Mouse (Mus musculus) forebrain, embryonic 15.5 days (tissue): ENCODE measurements around the gene Ift43. TPM values are rescaled to one million over a fixed set of nuclear protein-coding genes. Genes with fewer than 3 reads are reported as not detected.

Experiments
- ATAC-seq: fragments of 200-750 bp; cut with Nextera tagmentation; replicated peaks from 2 replicates; pipeline ENCODE4 v1.8.0; 2017; ENCODE audit warnings: mild to moderate bottlenecking, moderate TSS enrichment, moderate library complexity
- H3K27ac ChIP-seq: fragments of 300-500 bp; sonication (generic); replicated peaks from 2 replicates; pipeline ENCODE4 v1.5.1; 2015; ENCODE audit warnings: mild to moderate bottlenecking, inconsistent platforms
- H3K27me3 ChIP-seq: fragments of 300-500 bp; sonication (generic); 2 replicates; pipeline ENCODE4 v1.6.1; 2015; ENCODE audit warnings: inconsistent platforms
- H3K36me3 ChIP-seq: fragments of 300-500 bp; sonication (generic); 2 replicates; pipeline ENCODE4 v1.6.1; 2015; ENCODE audit warnings: mild to moderate bottlenecking, inconsistent platforms
- H3K4me1 ChIP-seq: fragments of 300-500 bp; sonication (generic); 2 replicates; pipeline ENCODE4 v1.6.1; 2015; ENCODE audit warnings: inconsistent platforms
- H3K4me2 ChIP-seq: fragments of 300-500 bp; sonication (generic); replicated peaks from 2 replicates; pipeline ENCODE4 v1.6.1; 2015; ENCODE audit warnings: mild to moderate bottlenecking, inconsistent platforms
- H3K4me3 ChIP-seq: fragments of 300-500 bp; sonication (generic); 2 replicates; pipeline ENCODE4 v1.5.1; 2015; ENCODE audit warnings: mild to moderate bottlenecking, inconsistent platforms
- H3K9ac ChIP-seq: fragments of 300-500 bp; sonication (generic); replicated peaks from 2 replicates; pipeline ENCODE4 v1.6.1; 2015; ENCODE audit warnings: mild to moderate bottlenecking, inconsistent platforms
- H3K9me3 ChIP-seq: fragments of 300-500 bp; sonication (generic); 2 replicates; pipeline ENCODE4 v1.6.1; 2016; ENCODE audit warnings: inconsistent platforms
- WGBS: fragments of 180-500 bp; shearing (Covaris S2); methylation state at CpG from one replicate; pipeline ENCODE4 v1.1.7; 2015; ENCODE audit warnings: mixed read lengths; 5-methylcytosine and 5-hydroxymethylcytosine counted together
- polyA plus RNA-seq: library from polyadenylated mRNA; unstranded; fragments of >200 nt; fragmentation: Nextera tagmentation; extraction: Ambion mirVana; gene quantifications from 2 replicates; pipeline ENCODE4 v1.2.1, GENCODE M21; 2015

Ift43 gene
- polyA plus RNA-seq, 1 experiment from 2014 or later, result 74.6 TPM

- H3K27ac ChIP-seq, result no peak overlapping the region
- H3K36me3 ChIP-seq, result no peaks in the 10 kb centered on the region
- H3K9ac ChIP-seq, result no peak overlapping the region
- no peak overlapping the region for H3K4me2 ChIP-seq
- H3K27me3 ChIP-seq, result no peaks in the 10 kb centered on the region
- no peak overlapping the region for H3K4me3 ChIP-seq
- no peak for ATAC-seq
- H3K9me3 ChIP-seq, result no peaks in the 10 kb centered on the region
- 79% methylated on average over 11 of the region's 11 CpGs for WGBS
- H3K4me1 ChIP-seq, result peaks cover 16% of the 10 kb centered on the region
Observed at GRCm38 (mm10) chr12:86104297-86104696, 22.0 kb downstream of the Ift43 start.

- no peaks in the 10 kb centered on the region for H3K36me3 ChIP-seq
- H3K27me3 ChIP-seq, result no peaks in the 10 kb centered on the region
- no peak overlapping the region for H3K4me2 ChIP-seq
- no peaks in the 10 kb centered on the region for H3K9me3 ChIP-seq
- H3K4me1 ChIP-seq, result peaks cover 16% of the 10 kb centered on the region
- ATAC-seq, result no peak
- no peak overlapping the region for H3K9ac ChIP-seq
- H3K4me3 ChIP-seq, result no peak overlapping the region
- 83% methylated on average over 9 of the region's 10 CpGs for WGBS
- H3K27ac ChIP-seq, result no peak overlapping the region
Observed at GRCm38 (mm10) chr12:86105546-86105945, 23.2 kb downstream of the Ift43 start.

- Histone ChIP-seq H3K9ac (no peak overlapping the region), H3K36me3 (no peaks in the 10 kb centered on the region), H3K4me2 (no peak overlapping the region), H3K27me3 (no peaks in the 10 kb centered on the region), H3K27ac (no peak overlapping the region), H3K9me3 (no peaks in the 10 kb centered on the region), H3K4me1 (peaks cover 16% of the 10 kb centered on the region), H3K4me3 (no peak overlapping the region)
- ATAC-seq, result no peak
- 94% methylated on average over 9 of the region's 9 CpGs for WGBS
Observed at GRCm38 (mm10) chr12:86106086-86106485, 23.7 kb downstream of the Ift43 start.

GRCm38 (mm10) chr12:86107645-86108044 lies 25.3 kb downstream of the Ift43 start:
- peak overlapping the region; percentile 49 for H3K27ac ChIP-seq
- ATAC-seq, result peak; percentile 64; the same call in 1 of the 2 replicates
- WGBS, result 75% methylated on average over 7 of the region's 7 CpGs

GRCm38 (mm10) chr12:86109531-86109930 lies 27.2 kb downstream of the Ift43 start:
- no peaks in the 10 kb centered on the region for H3K27me3 ChIP-seq
- H3K27ac ChIP-seq, result no peak overlapping the region
- WGBS, result 91% methylated on average over 4 of the region's 4 CpGs
- no peaks in the 10 kb centered on the region for H3K4me1 ChIP-seq
- no peaks in the 10 kb centered on the region for H3K36me3 ChIP-seq
- H3K9ac ChIP-seq, result no peak overlapping the region
- H3K4me2 ChIP-seq, result no peak overlapping the region
- ATAC-seq, result no peak
- no peak overlapping the region for H3K4me3 ChIP-seq
- no peaks in the 10 kb centered on the region for H3K9me3 ChIP-seq

More at GRCm38 (mm10) chr12:86107645-86108044, 25.3 kb downstream of the Ift43 start:
- Histone ChIP-seq H3K4me2 (no peak overlapping the region), H3K27me3 (no peaks in the 10 kb centered on the region), H3K4me3 (no peak overlapping the region), H3K9me3 (no peaks in the 10 kb centered on the region), H3K9ac (no peak overlapping the region), H3K36me3 (no peaks in the 10 kb centered on the region), H3K4me1 (peaks cover 15% of the 10 kb centered on the region)

- no peak for ATAC-seq
- Histone ChIP-seq H3K9ac (no peak overlapping the region), H3K27me3 (no peaks in the 10 kb centered on the region), H3K4me1 (no peaks in the 10 kb centered on the region), H3K27ac (no peak overlapping the region), H3K9me3 (no peaks in the 10 kb centered on the region), H3K4me3 (no peak overlapping the region), H3K36me3 (no peaks in the 10 kb centered on the region), H3K4me2 (no peak overlapping the region)
- WGBS, result 94% methylated on average over 2 of the region's 2 CpGs
Observed at GRCm38 (mm10) chr12:86110637-86111036, 28.3 kb downstream of the Ift43 start.

- Histone ChIP-seq H3K4me3 (no peak overlapping the region), H3K9me3 (no peaks in the 10 kb centered on the region), H3K4me1 (no peaks in the 10 kb centered on the region), H3K36me3 (no peaks in the 10 kb centered on the region), H3K9ac (no peak overlapping the region), H3K4me2 (no peak overlapping the region), H3K27me3 (no peaks in the 10 kb centered on the region), H3K27ac (no peak overlapping the region)
- 76% methylated on average over 15 of the region's 15 CpGs for WGBS
- no peak for ATAC-seq
Observed at GRCm38 (mm10) chr12:86116295-86116835, 34.0 kb downstream of the Ift43 start.

GRCm38 (mm10) chr12:86124016-86124415 lies 41.7 kb downstream of the Ift43 start:
- Histone ChIP-seq H3K4me3 (no peak overlapping the region), H3K9ac (no peak overlapping the region), H3K27ac (no peak overlapping the region), H3K9me3 (no peaks in the 10 kb centered on the region), H3K4me1 (no peaks in the 10 kb centered on the region; the same call in 1 of the 2 replicates), H3K36me3 (no peaks in the 10 kb centered on the region), H3K27me3 (no peaks in the 10 kb centered on the region), H3K4me2 (no peak overlapping the region)
- no peak; the same call in 1 of the 2 replicates for ATAC-seq
- WGBS, result 50% methylated on average over 6 of the region's 6 CpGs

- 86% methylated on average over 6 of the region's 6 CpGs for WGBS
- no peak overlapping the region for H3K4me3 ChIP-seq
- no peaks in the 10 kb centered on the region; the same call in 1 of the 2 replicates for H3K4me1 ChIP-seq
- H3K27me3 ChIP-seq, result no peaks in the 10 kb centered on the region
- no peak overlapping the region for H3K27ac ChIP-seq
- H3K9ac ChIP-seq, result no peak overlapping the region
- H3K36me3 ChIP-seq, result no peaks in the 10 kb centered on the region
- no peak overlapping the region for H3K4me2 ChIP-seq
- H3K9me3 ChIP-seq, result no peaks in the 10 kb centered on the region
- no peak for ATAC-seq
Observed at GRCm38 (mm10) chr12:86128122-86128521, 45.8 kb downstream of the Ift43 start.

GRCm38 (mm10) chr12:86129005-86129404 lies 46.7 kb downstream of the Ift43 start:
- ATAC-seq, result no peak
- no peaks in the 10 kb centered on the region for H3K9me3 ChIP-seq
- no peaks in the 10 kb centered on the region; the same call in 1 of the 2 replicates for H3K4me1 ChIP-seq
- no peak overlapping the region for H3K9ac ChIP-seq
- WGBS, result 91% methylated on average over 8 of the region's 8 CpGs
- H3K4me3 ChIP-seq, result no peak overlapping the region
- H3K36me3 ChIP-seq, result no peaks in the 10 kb centered on the region
- H3K4me2 ChIP-seq, result no peak overlapping the region
- no peak overlapping the region for H3K27ac ChIP-seq
- H3K27me3 ChIP-seq, result no peaks in the 10 kb centered on the region

GRCm38 (mm10) chr12:86129696-86130095 lies 47.4 kb downstream of the Ift43 start:
- Histone ChIP-seq H3K36me3 (no peaks in the 10 kb centered on the region), H3K27ac (no peak overlapping the region), H3K4me3 (no peak overlapping the region), H3K9ac (no peak overlapping the region), H3K9me3 (no peaks in the 10 kb centered on the region), H3K4me2 (no peak overlapping the region), H3K4me1 (no peaks in the 10 kb centered on the region), H3K27me3 (no peaks in the 10 kb centered on the region)
- no peak for ATAC-seq
- WGBS, result 63% methylated on average over 10 of the region's 10 CpGs

GRCm38 (mm10) chr12:86132799-86133198 lies 50.5 kb downstream of the Ift43 start:
- Histone ChIP-seq H3K27me3 (no peaks in the 10 kb centered on the region), H3K27ac (no peak overlapping the region), H3K4me2 (no peak overlapping the region), H3K4me1 (no peaks in the 10 kb centered on the region), H3K9ac (no peak overlapping the region), H3K9me3 (no peaks in the 10 kb centered on the region), H3K4me3 (no peak overlapping the region), H3K36me3 (no peaks in the 10 kb centered on the region)
- ATAC-seq, result peak; percentile 61
- WGBS, result 19% methylated on average over 2 of the region's 2 CpGs

GRCm38 (mm10) chr12:86135691-86136090 lies 53.4 kb downstream of the Ift43 start:
- Histone ChIP-seq H3K9me3 (no peaks in the 10 kb centered on the region), H3K27ac (no peak overlapping the region), H3K36me3 (no peaks in the 10 kb centered on the region), H3K4me3 (no peak overlapping the region), H3K4me2 (no peak overlapping the region), H3K27me3 (no peaks in the 10 kb centered on the region), H3K4me1 (no peaks in the 10 kb centered on the region), H3K9ac (no peak overlapping the region)
- WGBS, result 60% methylated on average over 4 of the region's 4 CpGs
- ATAC-seq, result no peak
